Mouse (Mus musculus) midbrain, postnatal 0 days (tissue): ENCODE measurements at regions not wholly inside any gene's neighbourhood (a gene's known extent, or its start where the extent isn't known, plus 50 kb on each side); places are given as distances from the start of the nearest gene placed in this dataset.

Experiments
- ATAC-seq: fragments of 200-750 bp; cut with Nextera tagmentation; 2 replicates; pipeline ENCODE4 v1.8.0; 2017; ENCODE audit warnings: moderate number of reproducible peaks, mild to moderate bottlenecking, moderate TSS enrichment, moderate library complexity; ENCODE audit not compliant: low FRiP score
- DNase-seq: peaks from one replicate; pipeline ENCODE4 v3.0.0-alpha.2; 2015; ENCODE audit warnings: low spot score
- H3K27ac ChIP-seq: fragments of 300-500 bp; sonication (generic); 2 replicates; pipeline ENCODE4 v1.5.1; 2014; ENCODE audit warnings: low read depth, mild to moderate bottlenecking, low read length, mixed read lengths
- H3K27me3 ChIP-seq: fragments of 300-500 bp; sonication (generic); 2 replicates; pipeline ENCODE4 v1.6.1; 2014; ENCODE audit warnings: low read length, control low read depth, mixed read lengths; ENCODE audit not compliant: insufficient read depth
- H3K36me3 ChIP-seq: fragments of 300-500 bp; sonication (generic); 2 replicates; pipeline ENCODE4 v1.6.1; 2014; ENCODE audit warnings: low read length, control low read depth, mixed read lengths; ENCODE audit not compliant: insufficient read depth
- H3K4me1 ChIP-seq: fragments of 300-500 bp; sonication (generic); 2 replicates; pipeline ENCODE4 v1.6.1; 2014; ENCODE audit warnings: mild to moderate bottlenecking, control low read depth, antibody characterized with exemption, low read length, mixed read lengths; ENCODE audit not compliant: insufficient read depth
- H3K4me2 ChIP-seq: fragments of 300-500 bp; sonication (generic); 2 replicates; pipeline ENCODE4 v1.6.1; 2014; ENCODE audit warnings: low read depth, mild to moderate bottlenecking, low read length, mixed read lengths; ENCODE audit not compliant: poor library complexity, severe bottlenecking
- H3K4me3 ChIP-seq: fragments of 300-500 bp; sonication (generic); 2 replicates; pipeline ENCODE4 v1.5.1; 2014; ENCODE audit warnings: low read depth, mild to moderate bottlenecking, low read length, moderate library complexity
- H3K9ac ChIP-seq: fragments of 300-500 bp; sonication (generic); replicated peaks from 2 replicates; pipeline ENCODE4 v1.6.1; 2014; ENCODE audit warnings: mild to moderate bottlenecking, low read length, moderate library complexity, mixed read lengths; ENCODE audit not compliant: poor library complexity, severe bottlenecking
- H3K9me3 ChIP-seq: fragments of 300-500 bp; sonication (generic); 2 replicates; pipeline ENCODE4 v1.6.1; 2016; ENCODE audit warnings: low read length, control low read depth
- CTCF ChIP-seq: IDR thresholded peaks from 2 replicates; pipeline ENCODE4 v1.5.1; 2016; ENCODE audit warnings: antibody characterized with exemption, mild to moderate bottlenecking
- WGBS: fragments of 180-500 bp; shearing (Covaris S2); extraction: QIAGEN DNeasy Blood & Tissue Kit; methylation state at CpG from one replicate; pipeline ENCODE4 v1.1.7; 2014; 5-methylcytosine and 5-hydroxymethylcytosine counted together

DNA sequence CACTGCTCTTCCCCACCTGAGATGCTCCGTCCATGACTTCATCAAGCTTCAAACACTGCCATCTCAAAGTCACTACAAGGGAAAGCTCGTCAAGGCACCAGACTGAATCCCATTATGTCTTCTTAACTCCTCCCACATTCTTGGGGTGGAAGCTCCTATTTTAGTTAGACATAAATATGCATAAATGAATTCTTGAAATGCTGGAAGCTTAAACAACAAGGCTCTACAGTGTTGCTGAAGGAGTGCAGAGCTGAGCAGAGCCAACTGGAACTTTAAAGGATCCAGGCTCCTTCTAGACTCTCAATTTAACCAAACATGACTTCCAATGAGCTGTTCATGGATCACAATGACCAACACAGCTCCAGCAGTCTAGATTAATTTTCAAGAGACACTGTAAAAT, 261.1 kb downstream of the Irs2 start:
- H3K36me3 ChIP-seq = no peaks in the 10 kb centered on the region
- no peak for DNase-seq
- WGBS = 68% methylated on average over 2 of the region's 2 CpGs
- no peak overlapping the region for H3K27ac ChIP-seq
- no peak for TF ChIP-seq CTCF
- H3K9ac ChIP-seq = no peak overlapping the region
- no peaks in the 10 kb centered on the region for H3K9me3 ChIP-seq
- H3K4me2 ChIP-seq = no peak overlapping the region
- no peaks in the 10 kb centered on the region for H3K4me1 ChIP-seq
- no peak overlapping the region for H3K4me3 ChIP-seq
- ATAC-seq = no peak
- no peaks in the 10 kb centered on the region for H3K27me3 ChIP-seq

DNA sequence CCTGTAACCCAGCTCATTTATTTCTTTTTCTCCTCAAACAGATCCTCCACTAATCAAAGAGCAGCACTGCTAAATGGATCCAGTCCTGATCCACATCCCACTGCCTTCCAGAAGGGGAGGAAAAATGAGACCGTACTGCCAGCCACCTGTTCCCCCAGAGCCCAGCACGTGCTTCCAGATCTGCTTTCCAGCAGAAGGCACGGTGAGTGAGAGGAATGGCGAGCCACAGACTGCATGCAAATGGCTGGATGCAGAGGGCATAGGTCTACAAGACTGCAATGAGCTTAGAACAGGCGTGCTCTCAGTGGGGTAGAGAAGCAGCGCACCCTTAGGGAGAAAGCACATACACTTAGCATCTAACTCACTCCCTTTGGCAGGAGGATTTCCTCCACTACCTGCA, 265.0 kb downstream of the Irs2 start:
- H3K36me3 ChIP-seq = no peaks in the 10 kb centered on the region
- no peak for TF ChIP-seq CTCF
- no peak overlapping the region for H3K9ac ChIP-seq
- no peak overlapping the region for H3K4me3 ChIP-seq
- no peaks in the 10 kb centered on the region for H3K27me3 ChIP-seq
- H3K4me2 ChIP-seq = no peak overlapping the region
- DNase-seq (no peak), ATAC-seq (no peak)
- 68% methylated on average over 6 of the region's 6 CpGs for WGBS
- H3K27ac ChIP-seq = no peak overlapping the region
- no peaks in the 10 kb centered on the region for H3K4me1 ChIP-seq
- no peaks in the 10 kb centered on the region for H3K9me3 ChIP-seq

DNA sequence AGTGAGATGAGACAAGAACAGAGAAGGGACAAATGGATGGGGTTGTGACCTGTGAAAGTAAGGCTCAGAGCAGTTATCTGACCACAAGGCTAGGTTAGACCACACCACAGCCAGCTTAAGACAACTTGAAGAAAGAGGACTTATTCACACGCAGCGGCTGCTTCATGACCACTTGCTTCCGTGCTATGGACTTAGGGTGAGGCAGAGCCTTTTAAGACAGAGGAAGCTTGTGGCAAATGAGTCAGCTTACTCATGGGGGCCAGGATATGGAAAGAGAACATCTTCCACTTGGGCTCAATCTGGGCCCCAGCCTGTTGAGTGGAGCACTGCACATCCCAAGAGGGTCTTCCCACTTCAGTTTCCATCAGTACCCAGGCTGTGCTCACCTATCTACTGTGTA, 267.4 kb downstream of the Irs2 start:
- no peak for DNase-seq
- Histone ChIP-seq H3K36me3 (no peaks in the 10 kb centered on the region), H3K4me2 (no peak overlapping the region), H3K9me3 (no peaks in the 10 kb centered on the region), H3K27ac (no peak overlapping the region), H3K27me3 (no peaks in the 10 kb centered on the region), H3K9ac (no peak overlapping the region), H3K4me1 (no peaks in the 10 kb centered on the region), H3K4me3 (no peak overlapping the region)
- WGBS = 100% methylated on average over 3 of the region's 3 CpGs
- no peak for TF ChIP-seq CTCF
- ATAC-seq = no peak

DNA sequence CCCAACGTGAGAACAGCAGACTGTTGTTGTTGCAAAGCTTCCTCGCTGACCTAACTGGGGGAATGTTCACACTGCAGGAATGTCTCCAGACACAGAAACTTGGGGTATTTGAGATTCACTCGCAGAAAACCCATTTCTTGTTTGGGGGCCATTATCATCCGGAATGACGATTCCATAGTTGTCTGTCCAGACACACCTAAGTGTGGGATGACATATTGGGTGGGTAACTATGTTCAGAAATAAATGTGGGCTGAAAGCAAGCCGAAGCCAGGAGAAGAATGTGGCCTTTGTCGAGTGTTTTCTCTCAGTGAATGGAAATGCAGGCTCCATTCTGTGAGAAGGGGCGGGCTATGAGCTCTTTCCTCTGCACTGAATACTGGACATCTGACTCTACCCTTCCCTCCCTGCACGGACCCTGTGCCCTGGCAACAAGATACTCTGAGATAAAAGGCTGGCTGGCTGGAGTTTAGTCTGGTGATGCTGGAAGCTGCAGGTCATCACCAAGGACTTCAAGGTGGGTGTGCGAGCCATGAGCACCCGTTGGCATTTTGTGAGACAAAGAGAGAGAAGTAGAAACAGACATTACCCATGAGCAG, 269.7 kb downstream of the Irs2 start:
- no peaks in the 10 kb centered on the region for H3K4me1 ChIP-seq
- WGBS = 39% methylated on average over 11 of the region's 11 CpGs
- H3K4me2 ChIP-seq = no peak overlapping the region
- H3K9ac ChIP-seq = no peak overlapping the region
- ATAC-seq (0 out of 2 replicates have a peak, but pooled peaks have one; percentile 41), DNase-seq (peak; percentile 32)
- H3K36me3 ChIP-seq = no peaks in the 10 kb centered on the region
- no peak overlapping the region for H3K4me3 ChIP-seq
- no peak for TF ChIP-seq CTCF
- H3K27ac ChIP-seq = no peak overlapping the region
- H3K27me3 ChIP-seq = no peaks in the 10 kb centered on the region
- no peaks in the 10 kb centered on the region for H3K9me3 ChIP-seq

DNA sequence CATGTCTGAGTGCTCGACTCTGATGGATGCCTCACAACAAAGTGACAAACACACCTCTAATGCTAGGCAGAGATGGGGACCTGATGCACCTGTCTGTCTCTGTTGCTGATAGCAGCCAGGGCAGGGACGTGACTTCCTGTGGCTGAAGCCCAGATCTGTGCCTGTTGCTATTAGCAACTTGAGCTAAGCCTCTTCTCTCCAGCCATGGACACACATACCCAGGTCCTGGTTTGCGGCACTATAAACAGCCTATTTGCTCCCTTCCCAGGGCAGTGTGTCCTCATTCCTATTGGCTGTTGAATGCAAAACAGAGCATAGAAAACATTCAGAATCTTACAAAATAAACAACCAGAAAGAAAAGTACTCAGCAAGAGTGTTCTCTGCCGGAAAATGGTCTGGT, 273.5 kb downstream of the Irs2 start:
- no peaks in the 10 kb centered on the region for H3K27me3 ChIP-seq
- H3K4me3 ChIP-seq = no peak overlapping the region
- no peaks in the 10 kb centered on the region for H3K36me3 ChIP-seq
- H3K4me2 ChIP-seq = no peak overlapping the region
- DNase-seq (no peak), ATAC-seq (no peak)
- TF ChIP-seq CTCF = no peak
- no peak overlapping the region for H3K27ac ChIP-seq
- H3K4me1 ChIP-seq = no peaks in the 10 kb centered on the region
- no peak overlapping the region for H3K9ac ChIP-seq
- WGBS = 44% methylated on average over 4 of the region's 4 CpGs
- H3K9me3 ChIP-seq = no peaks in the 10 kb centered on the region

DNA sequence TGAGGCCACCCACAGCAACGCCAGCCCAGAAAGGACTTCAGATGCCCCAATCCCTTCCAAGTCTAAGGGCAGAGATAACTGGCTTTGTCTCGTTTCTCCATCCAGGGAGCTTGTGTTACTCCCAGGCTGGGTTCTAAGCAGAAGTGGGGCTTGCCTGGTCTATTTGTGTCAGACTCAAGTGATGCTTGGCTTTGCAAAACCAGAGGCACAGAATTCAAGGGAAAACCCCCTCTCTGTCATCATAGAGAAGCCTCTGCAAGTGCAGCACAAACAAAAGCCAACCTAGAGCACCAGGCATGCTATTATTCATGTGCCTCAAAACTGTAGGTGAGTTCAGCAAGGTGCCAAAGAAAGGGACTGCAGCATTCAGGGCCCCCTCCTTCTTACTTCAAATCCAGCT, 284.9 kb downstream of the Irs2 start:
- TF ChIP-seq CTCF = no peak
- WGBS = 54% methylated on average over 2 of the region's 2 CpGs
- H3K4me3 ChIP-seq = no peak overlapping the region
- no peaks in the 10 kb centered on the region for H3K36me3 ChIP-seq
- DNase-seq (no peak), ATAC-seq (no peak)
- H3K4me2 ChIP-seq = no peak overlapping the region
- no peaks in the 10 kb centered on the region for H3K27me3 ChIP-seq
- H3K27ac ChIP-seq = 0 out of 2 replicates have a peak overlapping the region, but pooled peaks have one; percentile 1
- H3K9me3 ChIP-seq = no peaks in the 10 kb centered on the region
- H3K4me1 ChIP-seq = no peaks in the 10 kb centered on the region
- no peak overlapping the region for H3K9ac ChIP-seq
